Mouse (Mus musculus) gastrocnemius, postnatal 36 days (tissue): ENCODE results near the gene Btbd35f6. TPM values are rescaled to one million over a fixed set of nuclear protein-coding genes. Genes with fewer than 3 reads are reported as not detected.
"Not testable (repeated sequence)": the region's sequence is repeated elsewhere in the genome, so short reads cannot be mapped to it uniquely, and the experiment has no call there.

ENCODE experiments used
- DNase-seq, 2 experiments: peaks; one replicate each; pipeline ENCODE4 v3.0.0; 2022
- intact Hi-C: fragments of 180-260 bp; cut with DNase I; formaldehyde crosslinking; loops from one replicate; pipeline ENCODE4 v1.15.1; 2025
- long read RNA-seq, 2 experiments: library from polyadenylated mRNA; stranded (forward); transcript quantifications; one replicate each; pipeline ENCODE4 v2.0.0; 2021
- total RNA-seq, 2 experiments: library from RNA; stranded (reverse); gene quantifications; 2 replicates each; pipeline ENCODE4 v1.2.3; 2021

Btbd35f6 gene
- not detected for total RNA-seq
- long read RNA-seq, experiment 1, result 0 reads
- long read RNA-seq, experiment 2, result 0 reads

- DNase-seq, intact Hi-C loops: not testable (repeated sequence)
These were observed at the start of gene Btbd35f6 for GRCm38 (mm10) chrX:33956440-33956839. Gene Btbd35f6, minus strand, starts transcription at chrX:33956540.

- intact Hi-C loops, result not testable (repeated sequence)
These were observed 30.4 kb upstream of the Btbd35f6 start, which contains the start of gene Gm21870 for GRCm38 (mm10) chrX:33986716-33987115. Gene Gm21870, minus strand, starts transcription at chrX:33986816.

GRCm38 (mm10) chrX:33930216-33930615 lies 26.1 kb downstream of the Btbd35f6 start:
- intact Hi-C loops, result not testable (repeated sequence)

More at GRCm38 (mm10) chrX:33986716-33987115, 30.4 kb upstream of the Btbd35f6 start, which contains the start of gene Gm21870:
- DNase-seq, result not testable (repeated sequence)

GRCm38 (mm10) chrX:33928225-33928624 lies 28.1 kb downstream of the Btbd35f6 start:
- intact Hi-C loops, result not testable (repeated sequence)

More at GRCm38 (mm10) chrX:33930216-33930615, 26.1 kb downstream of the Btbd35f6 start:
- not testable (repeated sequence) for DNase-seq

GRCm38 (mm10) chrX:33926344-33926743 lies 30.0 kb downstream of the Btbd35f6 start:
- intact Hi-C loops, DNase-seq: not testable (repeated sequence)

More at GRCm38 (mm10) chrX:33928225-33928624, 28.1 kb downstream of the Btbd35f6 start:
- DNase-seq, result not testable (repeated sequence)

- DNase-seq, intact Hi-C loops: not testable (repeated sequence)
These were observed 30.9 kb downstream of the Btbd35f6 start for GRCm38 (mm10) chrX:33925420-33925819.

Other genes with a start within 250 kb of the Btbd35f6 start
- gene Gm21870, start 30.3 kb upstream of the Btbd35f6 start, total RNA-seq, result not detected
- not detected for gene Btbd35f9, start 205.0 kb upstream of the Btbd35f6 start, total RNA-seq